Mouse (Mus musculus): ENCODE results near the gene Gm17622. TPM values are rescaled to one million over a fixed set of nuclear protein-coding genes. Genes with fewer than 3 reads are reported as not detected.

Gene Gm17622
- polyA plus RNA-seq, 1 experiment from 2014 or later, result not detected

DNA sequence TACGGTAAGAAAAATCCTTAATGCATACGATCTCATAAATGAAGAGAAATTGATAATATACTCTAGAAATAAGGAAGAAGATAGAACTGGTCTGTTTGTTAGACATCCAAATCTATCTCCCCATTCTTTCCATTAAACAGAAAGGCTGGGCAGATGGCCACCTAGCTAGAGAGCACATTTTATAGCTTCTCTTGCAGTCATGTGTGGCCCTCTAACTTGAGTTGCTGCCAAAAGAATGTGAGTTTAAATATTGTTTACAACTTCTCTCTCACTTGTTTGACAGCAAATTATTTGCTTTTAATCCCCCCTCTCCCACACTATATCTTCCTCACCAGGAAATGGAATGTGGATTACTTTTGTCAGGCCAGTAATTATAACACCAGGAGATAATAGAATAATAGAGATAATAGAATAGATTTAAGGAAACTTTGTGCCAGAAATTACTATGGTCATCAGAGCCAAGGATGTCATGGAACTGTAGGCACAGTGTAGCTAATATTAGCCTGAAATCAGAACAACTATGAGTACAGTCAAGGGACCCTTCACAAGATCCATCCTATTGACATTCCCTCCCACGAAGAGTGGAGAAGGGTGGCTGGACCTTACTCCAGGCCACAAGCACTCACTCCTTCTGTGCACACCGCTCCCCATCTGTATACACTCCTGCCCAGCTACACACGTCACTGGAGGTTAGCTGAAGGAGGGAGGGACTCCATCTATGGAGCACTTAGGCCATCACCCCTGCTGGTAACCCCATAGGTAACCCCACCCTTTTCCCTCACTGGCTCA lies 23.8 kb downstream of the Gm17622 start:
- H3K27me3 ChIP-seq (ENCODE audit: control insufficient read depth, insufficient read depth, low read length), result no peaks in the 10 kb centered on the region
- H3K27ac ChIP-seq (replicated peaks; ENCODE audit: low read depth, low read length), result no peak overlapping the region
- H3K9ac ChIP-seq (ENCODE audit: low read length), result no peak overlapping the region
- DNase-seq (ENCODE audit: low spot score) (no peak), ATAC-seq (ENCODE audit: insufficient number of reproducible peaks, low FRiP score, low TSS enrichment, low read depth) (no peak)
- H3K4me3 ChIP-seq (ENCODE audit: low read depth, low read length), result no peak overlapping the region
- no peaks in the 10 kb centered on the region for H3K36me3 ChIP-seq (ENCODE audit: control insufficient read depth, insufficient read depth, low read length)
- 84% methylated on average over 5 of the region's 5 CpGs for WGBS
- H3K9me3 ChIP-seq (ENCODE audit: control insufficient read depth, low read length), result no peaks in the 10 kb centered on the region
- H3K4me2 ChIP-seq (ENCODE audit: low read depth, severe bottlenecking), result no peak overlapping the region
- 0 out of 2 replicates have a peak, but pooled peaks cover 6% of the 10 kb centered on the region for H3K4me1 ChIP-seq (ENCODE audit: control insufficient read depth, insufficient read depth, low read length)

DNA sequence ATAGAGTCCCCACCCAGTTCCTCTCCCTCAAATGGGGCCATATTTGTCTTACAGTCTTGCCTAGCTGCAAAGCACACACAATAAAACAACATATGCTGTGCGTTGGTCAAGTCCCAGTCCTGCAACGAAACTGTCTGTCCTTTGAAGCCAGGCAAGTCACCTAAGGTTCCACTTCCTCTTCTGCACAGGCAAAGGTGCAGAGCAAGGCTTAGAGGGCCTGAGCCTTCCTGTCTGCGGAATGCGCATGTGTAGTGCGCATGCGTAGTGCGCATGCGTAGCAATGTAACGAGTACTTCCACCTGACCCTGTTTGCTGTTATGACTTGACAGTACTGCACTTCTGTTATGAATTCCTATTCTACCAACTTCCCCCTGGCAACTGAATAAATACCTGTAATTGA lies 25.7 kb downstream of the Gm17622 start:
- DNase-seq (ENCODE audit: low spot score), result no peak
- no peak overlapping the region for H3K27ac ChIP-seq (replicated peaks; ENCODE audit: low read depth, low read length)
- no peaks in the 10 kb centered on the region for H3K36me3 ChIP-seq (ENCODE audit: control insufficient read depth, insufficient read depth, low read length)
- H3K4me1 ChIP-seq (ENCODE audit: control insufficient read depth, insufficient read depth, low read length), result 0 out of 2 replicates have a peak, but pooled peaks cover 6% of the 10 kb centered on the region
- no peak overlapping the region for H3K9ac ChIP-seq (ENCODE audit: low read length)
- no peaks in the 10 kb centered on the region for H3K9me3 ChIP-seq (ENCODE audit: control insufficient read depth, low read length)
- 89% methylated on average over 9 of the region's 9 CpGs for WGBS
- H3K27me3 ChIP-seq (ENCODE audit: control insufficient read depth, insufficient read depth, low read length), result no peaks in the 10 kb centered on the region
- H3K4me2 ChIP-seq (ENCODE audit: low read depth, severe bottlenecking), result no peak overlapping the region
- no peak for ATAC-seq (ENCODE audit: insufficient number of reproducible peaks, low FRiP score, low TSS enrichment, low read depth)
- no peak overlapping the region for H3K4me3 ChIP-seq (ENCODE audit: low read depth, low read length)

DNA sequence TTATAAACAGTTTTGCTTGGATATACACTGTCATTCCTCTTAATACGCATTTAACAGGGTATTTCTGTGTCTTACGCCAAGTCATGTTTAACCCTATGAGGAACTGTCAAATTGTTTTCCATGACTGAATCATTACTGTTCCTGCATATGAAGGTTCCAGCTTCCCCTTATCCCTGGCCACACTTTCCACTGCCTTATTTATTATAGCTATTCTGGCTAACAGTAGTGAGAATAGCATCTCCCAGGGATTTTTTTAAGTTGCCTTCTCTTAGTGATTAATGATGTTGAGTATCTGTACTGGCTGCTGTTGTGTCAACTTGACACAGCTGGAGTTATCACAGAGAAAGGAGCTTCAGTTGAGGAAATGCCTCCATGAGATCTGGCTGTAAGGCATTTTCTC lies 26.8 kb downstream of the Gm17622 start:
- H3K4me3 ChIP-seq (ENCODE audit: low read depth, low read length), result no peak overlapping the region
- H3K4me1 ChIP-seq (ENCODE audit: control insufficient read depth, insufficient read depth, low read length), result 0 out of 2 replicates have a peak, but pooled peaks cover 2% of the 10 kb centered on the region
- H3K27me3 ChIP-seq (ENCODE audit: control insufficient read depth, insufficient read depth, low read length), result no peaks in the 10 kb centered on the region
- H3K9ac ChIP-seq (ENCODE audit: low read length), result no peak overlapping the region
- no peaks in the 10 kb centered on the region for H3K9me3 ChIP-seq (ENCODE audit: control insufficient read depth, low read length)
- WGBS, result 90% methylated on average over 2 of the region's 2 CpGs
- H3K36me3 ChIP-seq (ENCODE audit: control insufficient read depth, insufficient read depth, low read length), result no peaks in the 10 kb centered on the region
- H3K4me2 ChIP-seq (ENCODE audit: low read depth, severe bottlenecking), result no peak overlapping the region
- H3K27ac ChIP-seq (replicated peaks; ENCODE audit: low read depth, low read length), result no peak overlapping the region
- DNase-seq (ENCODE audit: low spot score), result no peak
- ATAC-seq (ENCODE audit: insufficient number of reproducible peaks, low FRiP score, low TSS enrichment, low read depth), result no peak

DNA sequence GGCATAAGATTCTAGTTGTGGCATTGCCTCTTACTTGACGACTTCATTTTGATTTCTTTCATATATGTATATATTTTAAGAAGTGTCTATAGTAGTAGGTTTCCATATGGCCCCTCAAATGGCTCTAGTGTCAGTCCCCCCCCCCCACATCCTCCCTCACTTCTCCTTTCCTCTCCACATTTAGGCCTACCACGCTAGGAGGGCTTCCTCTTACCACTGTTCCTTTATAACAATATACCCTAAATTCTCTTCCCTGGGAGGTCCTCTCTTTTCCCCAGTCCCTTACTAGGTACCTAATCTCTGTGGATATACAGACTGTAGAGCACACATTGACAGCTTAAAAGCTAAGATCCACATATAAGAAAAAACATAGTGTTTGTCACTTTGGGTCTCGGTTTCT lies 30.8 kb downstream of the Gm17622 start:
- DNase-seq (ENCODE audit: low spot score) (no peak), ATAC-seq (ENCODE audit: insufficient number of reproducible peaks, low FRiP score, low TSS enrichment, low read depth) (no peak)
- 87% methylated on average over 3 of the region's 3 CpGs for WGBS

DNA sequence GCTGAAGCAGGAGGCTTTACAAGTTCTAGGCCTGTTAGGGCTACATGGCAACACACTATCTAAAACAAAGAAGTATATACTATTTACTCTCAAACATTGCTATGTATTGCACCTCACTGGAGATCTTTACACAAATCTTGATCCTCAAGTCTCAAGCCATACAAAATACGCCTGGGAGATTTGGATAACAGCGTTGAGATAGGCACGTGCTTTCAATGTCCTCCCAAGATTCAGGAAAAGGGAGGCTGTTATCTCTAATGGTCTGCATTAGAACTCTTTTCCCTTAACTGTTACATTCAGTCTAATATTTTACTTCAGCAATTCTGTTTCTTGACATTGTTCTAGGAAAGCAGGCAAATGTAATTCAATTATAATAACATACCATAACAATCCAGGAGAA lies 36.5 kb downstream of the Gm17622 start:
- Histone ChIP-seq H3K4me2 (ENCODE audit: low read depth, severe bottlenecking) (no peak overlapping the region), H3K4me1 (ENCODE audit: control insufficient read depth, insufficient read depth, low read length) (no peaks in the 10 kb centered on the region), H3K36me3 (ENCODE audit: control insufficient read depth, insufficient read depth, low read length) (no peaks in the 10 kb centered on the region), H3K9ac (ENCODE audit: low read length) (no peak overlapping the region), H3K4me3 (ENCODE audit: low read depth, low read length) (no peak overlapping the region), H3K9me3 (ENCODE audit: control insufficient read depth, low read length) (no peaks in the 10 kb centered on the region), H3K27me3 (ENCODE audit: control insufficient read depth, insufficient read depth, low read length) (no peaks in the 10 kb centered on the region), H3K27ac (replicated peaks; ENCODE audit: low read depth, low read length) (no peak overlapping the region)
- ATAC-seq (ENCODE audit: insufficient number of reproducible peaks, low FRiP score, low TSS enrichment, low read depth) (no peak), DNase-seq (ENCODE audit: low spot score) (no peak)
- 91% methylated on average over 3 of the region's 3 CpGs for WGBS

More for the DNA sequence above, 30.8 kb downstream of the Gm17622 start:
- H3K9me3 ChIP-seq (ENCODE audit: control insufficient read depth, low read length), result no peaks in the 10 kb centered on the region
- H3K27me3 ChIP-seq (ENCODE audit: control insufficient read depth, insufficient read depth, low read length), result no peaks in the 10 kb centered on the region
- H3K4me2 ChIP-seq (ENCODE audit: low read depth, severe bottlenecking), result no peak overlapping the region
- no peak overlapping the region for H3K4me3 ChIP-seq (ENCODE audit: low read depth, low read length)
- H3K4me1 ChIP-seq (ENCODE audit: control insufficient read depth, insufficient read depth, low read length), result 0 out of 2 replicates have a peak, but pooled peaks cover 1% of the 10 kb centered on the region
- no peak overlapping the region for H3K27ac ChIP-seq (replicated peaks; ENCODE audit: low read depth, low read length)
- H3K36me3 ChIP-seq (ENCODE audit: control insufficient read depth, insufficient read depth, low read length), result no peaks in the 10 kb centered on the region
- no peak overlapping the region for H3K9ac ChIP-seq (ENCODE audit: low read length)

DNA sequence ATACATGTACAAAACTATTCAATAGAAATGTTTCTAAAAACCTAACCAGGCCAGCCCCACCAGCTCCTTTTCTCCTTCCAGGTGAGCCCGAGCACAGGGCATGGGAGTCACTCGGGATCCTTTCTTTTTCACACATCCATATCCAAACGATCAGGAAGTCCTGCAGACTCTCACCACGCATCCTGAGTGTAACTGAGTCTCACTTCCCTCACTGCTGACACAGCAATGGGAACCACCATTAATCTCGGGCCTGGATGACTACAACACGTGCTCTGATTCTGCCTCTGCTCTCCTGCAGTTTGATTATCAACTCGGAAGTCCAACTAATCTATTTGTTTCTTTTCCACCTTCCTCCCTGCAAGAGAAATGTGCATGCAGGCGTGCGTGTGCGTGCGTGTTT lies 37.3 kb downstream of the Gm17622 start:
- Histone ChIP-seq H3K9me3 (ENCODE audit: control insufficient read depth, low read length) (no peaks in the 10 kb centered on the region), H3K9ac (ENCODE audit: low read length) (no peak overlapping the region), H3K27ac (replicated peaks; ENCODE audit: low read depth, low read length) (no peak overlapping the region), H3K4me3 (ENCODE audit: low read depth, low read length) (no peak overlapping the region), H3K4me2 (ENCODE audit: low read depth, severe bottlenecking) (no peak overlapping the region), H3K4me1 (ENCODE audit: control insufficient read depth, insufficient read depth, low read length) (no peaks in the 10 kb centered on the region), H3K27me3 (ENCODE audit: control insufficient read depth, insufficient read depth, low read length) (no peaks in the 10 kb centered on the region), H3K36me3 (ENCODE audit: control insufficient read depth, insufficient read depth, low read length) (no peaks in the 10 kb centered on the region)
- WGBS, result 88% methylated on average over 11 of the region's 11 CpGs
- no peak for DNase-seq (ENCODE audit: low spot score)
- no peak for ATAC-seq (ENCODE audit: insufficient number of reproducible peaks, low FRiP score, low TSS enrichment, low read depth)

DNA sequence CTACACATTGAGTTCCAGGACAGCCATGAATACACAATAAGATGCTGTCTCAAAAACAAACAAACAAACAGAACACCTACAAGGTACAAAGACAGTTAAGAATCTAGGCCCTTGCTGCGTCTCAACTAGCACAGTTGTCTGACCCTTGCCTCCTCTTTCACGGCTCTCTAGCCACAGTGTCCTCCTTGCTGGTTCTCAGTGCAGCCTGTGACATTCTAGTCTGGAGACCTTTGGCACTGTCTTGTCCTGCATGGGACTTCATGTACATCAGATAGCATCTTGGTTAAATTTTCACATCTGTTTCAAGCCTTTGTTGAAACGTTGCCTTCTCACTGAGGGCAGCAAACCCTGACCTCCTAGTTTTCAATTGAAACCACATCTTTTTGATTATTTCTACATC lies 38.2 kb downstream of the Gm17622 start:
- H3K27me3 ChIP-seq (ENCODE audit: control insufficient read depth, insufficient read depth, low read length), result no peaks in the 10 kb centered on the region
- H3K9ac ChIP-seq (ENCODE audit: low read length), result no peak overlapping the region
- WGBS, result 85% methylated on average over 3 of the region's 3 CpGs
- no peaks in the 10 kb centered on the region for H3K9me3 ChIP-seq (ENCODE audit: control insufficient read depth, low read length)
- H3K36me3 ChIP-seq (ENCODE audit: control insufficient read depth, insufficient read depth, low read length), result no peaks in the 10 kb centered on the region
- H3K27ac ChIP-seq (replicated peaks; ENCODE audit: low read depth, low read length), result no peak overlapping the region
- ATAC-seq (ENCODE audit: insufficient number of reproducible peaks, low FRiP score, low TSS enrichment, low read depth), result no peak
- DNase-seq (ENCODE audit: low spot score), result no peak
- H3K4me1 ChIP-seq (ENCODE audit: control insufficient read depth, insufficient read depth, low read length), result no peaks in the 10 kb centered on the region
- no peak overlapping the region for H3K4me3 ChIP-seq (ENCODE audit: low read depth, low read length)
- H3K4me2 ChIP-seq (ENCODE audit: low read depth, severe bottlenecking), result no peak overlapping the region

DNA sequence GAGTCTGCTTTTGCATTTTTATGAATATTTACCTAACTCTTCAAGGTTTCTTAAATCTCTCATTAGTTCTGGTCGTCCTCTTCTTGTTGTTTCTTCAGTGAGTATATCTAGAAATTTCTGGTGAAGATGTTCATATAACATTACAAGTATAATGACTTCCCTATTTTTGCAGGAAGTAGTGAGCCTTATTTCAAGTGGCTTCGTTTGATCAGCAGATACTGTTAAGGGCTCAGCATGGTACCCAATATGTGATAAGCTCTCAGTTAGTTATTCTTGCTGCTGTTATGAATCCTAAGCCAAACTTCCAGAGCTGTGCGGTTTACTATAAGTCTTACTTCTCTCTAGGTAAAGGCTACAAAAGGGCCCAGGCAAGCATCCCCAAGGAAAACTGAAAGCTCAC lies 39.0 kb downstream of the Gm17622 start:
- Histone ChIP-seq H3K4me1 (ENCODE audit: control insufficient read depth, insufficient read depth, low read length) (no peaks in the 10 kb centered on the region), H3K9ac (ENCODE audit: low read length) (no peak overlapping the region), H3K4me3 (ENCODE audit: low read depth, low read length) (no peak overlapping the region), H3K4me2 (ENCODE audit: low read depth, severe bottlenecking) (no peak overlapping the region), H3K27ac (replicated peaks; ENCODE audit: low read depth, low read length) (no peak overlapping the region), H3K27me3 (ENCODE audit: control insufficient read depth, insufficient read depth, low read length) (no peaks in the 10 kb centered on the region), H3K9me3 (ENCODE audit: control insufficient read depth, low read length) (no peaks in the 10 kb centered on the region), H3K36me3 (ENCODE audit: control insufficient read depth, insufficient read depth, low read length) (no peaks in the 10 kb centered on the region)
- WGBS, result 93% methylated on average over 3 of the region's 3 CpGs
- DNase-seq (ENCODE audit: low spot score), result no peak
- no peak for ATAC-seq (ENCODE audit: insufficient number of reproducible peaks, low FRiP score, low TSS enrichment, low read depth)

DNA sequence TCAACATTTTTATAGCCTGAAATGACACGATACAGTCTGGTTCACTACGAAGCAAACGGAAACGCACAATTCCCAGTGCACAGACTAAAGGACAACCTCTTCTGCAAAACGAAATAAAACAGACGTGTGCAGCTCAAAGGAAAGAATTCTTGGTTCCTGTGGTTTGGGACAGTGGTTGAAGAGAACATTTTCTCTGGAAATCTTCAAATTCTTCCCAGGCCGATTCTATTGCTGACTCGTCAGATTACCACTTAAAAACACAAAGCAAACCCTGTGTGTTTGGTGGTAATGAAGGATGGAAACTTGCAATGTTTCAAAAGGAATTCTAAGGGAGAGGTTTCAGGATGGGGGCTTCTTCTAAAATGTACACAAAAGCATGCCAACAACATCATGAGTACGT lies 39.5 kb downstream of the Gm17622 start:
- no peak overlapping the region for H3K4me3 ChIP-seq (ENCODE audit: low read depth, low read length)
- no peak for DNase-seq (ENCODE audit: low spot score)
- H3K9me3 ChIP-seq (ENCODE audit: control insufficient read depth, low read length), result no peaks in the 10 kb centered on the region
- 96% methylated on average over 9 of the region's 9 CpGs for WGBS
- H3K9ac ChIP-seq (ENCODE audit: low read length), result no peak overlapping the region
- H3K4me1 ChIP-seq (ENCODE audit: control insufficient read depth, insufficient read depth, low read length), result no peaks in the 10 kb centered on the region
- no peaks in the 10 kb centered on the region for H3K27me3 ChIP-seq (ENCODE audit: control insufficient read depth, insufficient read depth, low read length)
- H3K4me2 ChIP-seq (ENCODE audit: low read depth, severe bottlenecking), result no peak overlapping the region
- no peaks in the 10 kb centered on the region for H3K36me3 ChIP-seq (ENCODE audit: control insufficient read depth, insufficient read depth, low read length)
- ATAC-seq (ENCODE audit: insufficient number of reproducible peaks, low FRiP score, low TSS enrichment, low read depth), result no peak
- H3K27ac ChIP-seq (replicated peaks; ENCODE audit: low read depth, low read length), result no peak overlapping the region

Data from limb, embryonic 11.5 days (tissue).